Mouse (Mus musculus) B cell, adult 67 days (primary cell): Measurements from ENCODE around the gene Gm10681. TPM values are rescaled to one million over a fixed set of nuclear protein-coding genes. Genes with fewer than 3 reads are reported as not detected.

Experiments used
- total RNA-seq, 2 experiments: library from RNA; stranded (reverse); gene quantifications; 4 replicates each; pipeline ENCODE4 v1.2.4; 2023

Gm10681 gene
- not detected for total RNA-seq

GRCm38 (mm10) chr3:98588707-98589106 lies at the start of gene Gm10681:
Gene Gm10681 (minus strand): TSS chr3:98588807.

GRCm38 (mm10) chr3:98630152-98630551 lies 41.5 kb upstream of the Gm10681 start, which contains the start of gene Hsd3b5:
Gene Hsd3b5 (minus strand): TSS chr3:98630252.

GRCm38 (mm10) chr3:98510414-98510813 lies 78.2 kb downstream of the Gm10681 start, which contains the start of gene Hsd3b4:
Gene Hsd3b4 (minus strand): TSS chr3:98510514.

Other genes with a start within 250 kb of the Gm10681 start
- 10 to 100 TPM; 53.5 to 58.0 TPM for gene Phgdh, start 248.8 kb downstream of the Gm10681 start, total RNA-seq
- gene Zfp697, start 206.3 kb downstream of the Gm10681 start, total RNA-seq, result under 1 TPM in 1 of 2 experiments, not detected in 1; 0.15 TPM
- gene Gm4450, start 131.7 kb downstream of the Gm10681 start, total RNA-seq, result not detected
- not detected for gene Hsd3b4, start 78.3 kb downstream of the Gm10681 start, total RNA-seq
- not detected for gene Hsd3b5, start 41.4 kb upstream of the Gm10681 start, total RNA-seq
- gene Hsd3b2, start 135.7 kb upstream of the Gm10681 start, total RNA-seq, result not detected
- not detected for gene Hsd3b3, start 174.3 kb upstream of the Gm10681 start, total RNA-seq
- not detected for gene Hsd3b6, start 225.6 kb upstream of the Gm10681 start, total RNA-seq